Mouse (Mus musculus) heart, embryonic 15.5 days (tissue): ENCODE measurements around the gene Usp29. TPM values are rescaled to one million over a fixed set of nuclear protein-coding genes. Genes with fewer than 3 reads are reported as not detected.

Experiments
- ATAC-seq: fragments of 200-750 bp; cut with Nextera tagmentation; replicated peaks from 2 replicates; pipeline ENCODE4 v1.8.0; 2017; ENCODE audit warnings: low read depth, moderate TSS enrichment; ENCODE audit not compliant: insufficient number of reproducible peaks, insufficient read depth, low FRiP score
- H3K27ac ChIP-seq: fragments of 300-500 bp; sonication (generic); 2 replicates; pipeline ENCODE4 v1.5.1; 2015; ENCODE audit warnings: mild to moderate bottlenecking, inconsistent platforms
- H3K27me3 ChIP-seq: fragments of 300-500 bp; sonication (generic); 2 replicates; pipeline ENCODE4 v1.6.1; 2015; ENCODE audit warnings: inconsistent platforms
- H3K36me3 ChIP-seq: fragments of 300-500 bp; sonication (generic); 2 replicates; pipeline ENCODE4 v1.6.1; 2015; ENCODE audit warnings: mild to moderate bottlenecking, inconsistent platforms
- H3K4me1 ChIP-seq: fragments of 300-500 bp; sonication (generic); replicated peaks from 2 replicates; pipeline ENCODE4 v1.6.1; 2015; ENCODE audit warnings: inconsistent platforms
- H3K4me2 ChIP-seq: fragments of 300-500 bp; sonication (generic); 2 replicates; pipeline ENCODE4 v1.6.1; 2015; ENCODE audit warnings: inconsistent platforms, mild to moderate bottlenecking, moderate library complexity
- H3K4me3 ChIP-seq: fragments of 300-500 bp; sonication (generic); 2 replicates; pipeline ENCODE4 v1.5.1; 2015; ENCODE audit warnings: mild to moderate bottlenecking, inconsistent platforms
- H3K9ac ChIP-seq: fragments of 300-500 bp; sonication (generic); 2 replicates; pipeline ENCODE4 v1.6.1; 2015; ENCODE audit warnings: mild to moderate bottlenecking, inconsistent platforms
- H3K9me3 ChIP-seq: fragments of 300-500 bp; sonication (generic); replicated peaks from 2 replicates; pipeline ENCODE4 v1.6.1; 2016; ENCODE audit warnings: inconsistent platforms
- WGBS: fragments of 180-500 bp; shearing (Covaris S2); methylation state at CpG from one replicate; pipeline ENCODE4 v1.1.7; 2015; ENCODE audit warnings: mixed read lengths; 5-methylcytosine and 5-hydroxymethylcytosine counted together
- polyA plus RNA-seq: library from polyadenylated mRNA; unstranded; fragments of >200 nt; fragmentation: Nextera tagmentation; extraction: Ambion mirVana; gene quantifications from 2 replicates; pipeline ENCODE4 v1.2.1, GENCODE M21; 2015

Gene Usp29
- polyA plus RNA-seq, 1 experiment from 2014 or later: 5.6 TPM

DNA sequence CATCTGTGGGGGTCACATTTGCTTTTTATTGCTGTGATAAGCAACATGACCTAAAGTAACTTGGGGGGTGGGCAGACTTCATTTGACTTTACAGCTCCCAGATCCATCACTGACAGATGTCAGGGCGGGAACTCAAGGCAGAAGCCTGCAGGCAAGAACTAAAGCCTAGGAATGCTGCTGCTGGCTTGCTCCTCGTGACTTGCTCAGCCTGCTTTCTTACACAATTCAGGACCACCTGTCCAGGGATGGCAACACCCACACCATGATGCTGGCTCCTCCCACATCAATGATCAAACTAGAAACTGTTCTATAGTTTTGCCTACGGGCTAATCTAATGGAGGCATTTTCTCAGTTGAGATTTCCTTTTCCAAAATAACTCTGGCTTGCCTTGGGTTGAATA lies 63.4 kb downstream of the Usp29 start:
- no peaks in the 10 kb centered on the region for H3K9me3 ChIP-seq
- H3K4me2 ChIP-seq: no peak overlapping the region
- ATAC-seq: no peak
- WGBS: 79% methylated on average over 3 of the region's 3 CpGs
- peaks cover 10% of the 10 kb centered on the region for H3K4me1 ChIP-seq
- H3K36me3 ChIP-seq: no peaks in the 10 kb centered on the region
- H3K27me3 ChIP-seq: no peaks in the 10 kb centered on the region
- H3K9ac ChIP-seq: no peak overlapping the region
- H3K27ac ChIP-seq: no peak overlapping the region
- H3K4me3 ChIP-seq: no peak overlapping the region

- Histone ChIP-seq H3K4me3 (no peak overlapping the region), H3K9ac (no peak overlapping the region), H3K4me2 (no peak overlapping the region), H3K27me3 (no peaks in the 10 kb centered on the region), H3K9me3 (no peaks in the 10 kb centered on the region), H3K36me3 (no peaks in the 10 kb centered on the region), H3K27ac (peak overlapping the region; percentile 34; the same call in 1 of the 2 replicates), H3K4me1 (peaks cover 10% of the 10 kb centered on the region)
- ATAC-seq: peak; percentile 66
- 32% methylated on average over 2 of the region's 2 CpGs for WGBS
Observed at GRCm38 (mm10) chr7:6797408-6797807, 67.0 kb downstream of the Usp29 start.

GRCm38 (mm10) chr7:6799105-6799805 lies 68.9 kb downstream of the Usp29 start:
- H3K9ac ChIP-seq: no peak overlapping the region
- no peaks in the 10 kb centered on the region for H3K27me3 ChIP-seq
- peaks cover 10% of the 10 kb centered on the region for H3K4me1 ChIP-seq
- ATAC-seq: no peak
- no peaks in the 10 kb centered on the region for H3K9me3 ChIP-seq
- H3K4me2 ChIP-seq: no peak overlapping the region
- no peak overlapping the region for H3K4me3 ChIP-seq
- WGBS: 61% methylated on average over 9 of the region's 9 CpGs
- no peak overlapping the region for H3K27ac ChIP-seq
- no peaks in the 10 kb centered on the region for H3K36me3 ChIP-seq

GRCm38 (mm10) chr7:6800586-6801441 lies 70.4 kb downstream of the Usp29 start:
- Histone ChIP-seq H3K4me2 (no peak overlapping the region), H3K9ac (no peak overlapping the region), H3K4me3 (no peak overlapping the region), H3K36me3 (no peaks in the 10 kb centered on the region), H3K4me1 (peaks cover 10% of the 10 kb centered on the region), H3K27me3 (no peaks in the 10 kb centered on the region), H3K9me3 (no peaks in the 10 kb centered on the region), H3K27ac (no peak overlapping the region)
- 70% methylated on average over 12 of the region's 12 CpGs for WGBS
- ATAC-seq: no peak

DNA sequence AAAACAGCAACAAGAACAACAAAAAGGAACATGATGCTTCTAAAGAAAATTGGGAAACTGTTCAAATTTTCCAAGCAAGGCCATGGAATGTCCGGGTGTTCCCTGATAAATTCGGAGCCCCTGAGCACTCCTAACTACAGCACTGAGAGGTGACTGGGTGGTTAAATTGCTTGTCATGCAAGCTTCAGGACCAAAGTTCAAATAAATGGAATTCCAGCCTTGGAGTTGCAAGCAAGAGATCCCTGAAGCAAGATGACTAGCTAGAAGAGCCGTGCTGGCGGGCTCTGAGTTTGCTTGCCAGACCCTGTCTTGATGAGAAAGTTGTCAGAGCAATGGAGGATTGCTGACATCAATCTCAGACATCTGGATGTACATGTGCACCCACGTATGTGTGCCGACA lies 71.3 kb downstream of the Usp29 start:
- H3K4me3 ChIP-seq: no peak overlapping the region
- H3K27me3 ChIP-seq: no peaks in the 10 kb centered on the region
- no peaks in the 10 kb centered on the region for H3K9me3 ChIP-seq
- no peak overlapping the region for H3K4me2 ChIP-seq
- peaks cover 10% of the 10 kb centered on the region for H3K4me1 ChIP-seq
- no peaks in the 10 kb centered on the region for H3K36me3 ChIP-seq
- no peak overlapping the region for H3K9ac ChIP-seq
- no peak for ATAC-seq
- 45% methylated on average over 6 of the region's 6 CpGs for WGBS
- no peak overlapping the region for H3K27ac ChIP-seq

GRCm38 (mm10) chr7:6810556-6810955 lies 80.2 kb downstream of the Usp29 start:
- Histone ChIP-seq H3K36me3 (no peaks in the 10 kb centered on the region), H3K27me3 (no peaks in the 10 kb centered on the region), H3K4me2 (no peak overlapping the region), H3K4me3 (no peak overlapping the region), H3K9ac (no peak overlapping the region), H3K9me3 (no peaks in the 10 kb centered on the region), H3K4me1 (no peaks in the 10 kb centered on the region), H3K27ac (no peak overlapping the region)
- 80% methylated on average over 3 of the region's 3 CpGs for WGBS
- ATAC-seq: no peak

DNA sequence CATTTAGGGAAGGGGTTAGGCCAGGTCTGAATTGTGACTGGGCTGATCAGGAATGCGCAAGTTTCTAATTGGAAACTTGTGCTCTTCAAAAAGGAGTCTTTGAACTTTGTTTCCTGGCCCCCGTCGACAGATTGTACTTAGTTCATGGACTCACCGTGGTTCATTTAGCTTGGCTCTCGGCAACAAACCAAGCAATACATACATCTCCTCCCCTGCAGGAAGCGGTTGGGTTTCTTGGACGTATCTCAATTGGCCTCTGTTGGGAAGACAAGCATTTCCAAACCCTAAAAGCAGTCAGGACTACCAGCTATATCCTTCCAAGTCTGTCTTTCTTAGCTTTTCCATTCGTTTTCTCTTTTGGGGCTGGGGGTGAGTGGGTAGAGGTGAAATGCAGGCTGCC lies 84.6 kb downstream of the Usp29 start:
- Histone ChIP-seq H3K36me3 (no peaks in the 10 kb centered on the region), H3K4me3 (no peak overlapping the region), H3K27me3 (no peaks in the 10 kb centered on the region), H3K27ac (no peak overlapping the region), H3K4me2 (no peak overlapping the region), H3K9ac (no peak overlapping the region), H3K4me1 (no peaks in the 10 kb centered on the region), H3K9me3 (no peaks in the 10 kb centered on the region)
- no peak for ATAC-seq
- 54% methylated on average over 8 of the region's 8 CpGs for WGBS

GRCm38 (mm10) chr7:6816706-6817376 lies 86.5 kb downstream of the Usp29 start:
- Histone ChIP-seq H3K9me3 (no peaks in the 10 kb centered on the region), H3K36me3 (no peaks in the 10 kb centered on the region), H3K4me2 (no peak overlapping the region), H3K27ac (no peak overlapping the region), H3K4me3 (no peak overlapping the region), H3K27me3 (no peaks in the 10 kb centered on the region), H3K4me1 (no peaks in the 10 kb centered on the region), H3K9ac (no peak overlapping the region)
- ATAC-seq: no peak
- WGBS: 88% methylated on average over 5 of the region's 5 CpGs

GRCm38 (mm10) chr7:6820296-6820695 lies 89.9 kb downstream of the Usp29 start:
- H3K9ac ChIP-seq: no peak overlapping the region
- H3K27me3 ChIP-seq: no peaks in the 10 kb centered on the region
- no peaks in the 10 kb centered on the region for H3K9me3 ChIP-seq
- no peak overlapping the region for H3K4me2 ChIP-seq
- no peak overlapping the region for H3K4me3 ChIP-seq
- no peaks in the 10 kb centered on the region for H3K36me3 ChIP-seq
- 74% methylated on average over 6 of the region's 6 CpGs for WGBS
- H3K27ac ChIP-seq: no peak overlapping the region
- no peak for ATAC-seq
- H3K4me1 ChIP-seq: no peaks in the 10 kb centered on the region

- H3K27ac ChIP-seq: no peak overlapping the region
- H3K4me2 ChIP-seq: no peak overlapping the region
- H3K4me1 ChIP-seq: no peaks in the 10 kb centered on the region
- H3K36me3 ChIP-seq: no peaks in the 10 kb centered on the region
- ATAC-seq: no peak
- 72% methylated on average over 4 of the region's 4 CpGs for WGBS
- no peaks in the 10 kb centered on the region for H3K27me3 ChIP-seq
- no peak overlapping the region for H3K4me3 ChIP-seq
- no peak overlapping the region for H3K9ac ChIP-seq
- no peaks in the 10 kb centered on the region for H3K9me3 ChIP-seq
Observed at GRCm38 (mm10) chr7:6822633-6823032, 92.3 kb downstream of the Usp29 start.

DNA sequence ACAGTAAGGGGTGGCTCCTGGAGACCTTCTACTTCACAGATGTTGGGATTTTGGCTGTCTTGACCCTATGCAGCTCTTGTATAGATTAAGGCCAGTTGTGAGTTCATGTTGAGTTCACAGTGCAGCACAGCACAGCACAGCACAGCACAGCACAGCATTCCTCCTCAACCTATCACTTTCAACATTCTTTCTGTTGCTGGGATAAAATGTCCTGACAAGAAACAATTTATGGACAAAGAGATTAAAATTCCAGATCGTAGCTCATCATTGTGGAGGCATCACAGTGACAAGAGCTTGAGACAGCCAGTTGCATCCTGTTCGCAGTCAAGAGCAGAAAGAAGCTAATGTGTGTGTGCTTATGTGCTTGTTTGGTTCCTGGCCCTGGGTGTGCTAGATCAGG lies 93.3 kb downstream of the Usp29 start:
- Histone ChIP-seq H3K4me1 (no peaks in the 10 kb centered on the region), H3K9me3 (no peaks in the 10 kb centered on the region), H3K4me3 (no peak overlapping the region), H3K9ac (no peak overlapping the region), H3K4me2 (no peak overlapping the region), H3K27me3 (no peaks in the 10 kb centered on the region), H3K27ac (no peak overlapping the region), H3K36me3 (no peaks in the 10 kb centered on the region)
- 56% methylated on average over 2 of the region's 2 CpGs for WGBS
- no peak for ATAC-seq
